Mouse (Mus musculus): ENCODE data around the gene Urgcp.

DNA sequence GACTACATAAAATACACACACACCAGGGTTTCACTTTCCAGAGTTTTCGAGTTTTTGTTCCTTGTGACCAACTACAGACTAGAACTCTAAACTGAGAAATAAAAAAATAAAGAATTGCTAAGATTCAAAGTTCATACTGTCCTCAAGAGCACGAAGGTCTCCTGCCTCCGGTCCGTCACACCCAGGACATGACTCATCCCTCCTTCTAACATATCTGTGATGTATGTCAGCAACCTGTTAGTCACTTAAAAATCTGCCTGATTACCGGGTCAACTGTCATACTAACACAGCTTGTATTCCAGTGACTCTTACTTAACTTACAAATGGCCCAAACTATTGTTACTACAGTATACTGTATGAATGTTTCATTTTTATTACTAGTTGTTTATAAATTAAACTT is 25.0 kb downstream of the Urgcp start:
- TF ChIP-seq CTCF (IDR thresholded peaks at IDR 0.05; ENCODE audit: control insufficient read depth, insufficient read depth, insufficient replicate concordance, low read depth, low read length) (no peak), POLR2A (IDR thresholded peaks at IDR 0.05; ENCODE audit: control insufficient read depth, low read depth, low read length) (no peak)

All from testis, adult 2 months (tissue).